Mouse (Mus musculus) left cerebral cortex, adult 8-10 months (tissue): ENCODE measurements around the gene St8sia6. TPM values are rescaled to one million over a fixed set of nuclear protein-coding genes. Genes with fewer than 3 reads are reported as not detected.

ENCODE experiments used
- DNase-seq, 2 experiments: peaks; one replicate each; pipeline ENCODE4 v3.0.0; 2022; ENCODE audit warnings: low spot score in 2 of 2
- total RNA-seq, 4 experiments: library from RNA; stranded (reverse); gene quantifications; 2 replicates each; pipeline ENCODE4 v1.2.4; 2022

Gene St8sia6
- total RNA-seq, 4 experiments from 2014 or later: 1.2 to 5.9 (median 3.0) TPM

DNA sequence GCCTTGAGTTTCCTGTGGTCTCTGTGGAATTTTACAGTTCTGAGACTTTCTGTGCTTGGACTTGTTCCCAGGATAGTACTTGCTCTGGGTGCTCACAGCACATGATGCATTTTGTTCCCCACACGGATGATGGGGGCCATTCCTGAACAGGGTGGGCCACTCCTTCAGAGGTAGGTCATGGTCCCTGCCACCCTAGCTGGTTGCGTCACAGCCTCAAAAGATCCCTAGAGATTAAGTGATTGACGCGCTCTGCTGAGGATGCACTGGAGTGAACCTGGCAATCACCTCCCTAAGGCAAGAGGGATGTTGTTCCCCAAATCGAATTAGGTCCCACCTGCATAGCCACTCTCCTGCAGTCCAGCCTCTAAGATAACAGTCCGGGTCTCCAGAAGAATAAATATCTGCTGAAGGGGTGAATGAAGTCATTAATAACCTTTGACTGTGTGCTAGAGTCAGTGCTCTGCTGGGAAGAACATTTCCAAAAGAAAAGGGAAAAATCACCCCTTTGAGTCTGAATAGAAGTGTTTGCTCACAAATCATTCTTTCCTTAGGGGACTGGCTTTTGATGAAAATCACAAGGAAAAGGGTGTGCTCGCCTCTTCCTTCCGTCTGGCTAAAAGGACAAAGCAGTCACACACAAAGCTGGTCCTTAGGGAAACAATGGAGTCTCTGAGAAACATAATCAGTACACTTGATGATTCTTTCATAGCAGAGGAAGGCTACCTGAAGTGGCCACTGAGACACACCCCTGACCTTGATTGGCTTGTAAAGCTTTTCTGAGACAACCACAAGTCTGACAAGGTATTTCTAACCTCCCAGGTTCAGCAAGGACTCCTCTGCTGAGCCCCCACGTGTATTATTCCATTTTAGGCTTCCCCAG, 26.1 kb downstream of the St8sia6 start:
- no peak for DNase-seq

- no peak for DNase-seq
These were observed 33.5 kb downstream of the St8sia6 start for GRCm38 (mm10) chr2:13760366-13760765.

DNA sequence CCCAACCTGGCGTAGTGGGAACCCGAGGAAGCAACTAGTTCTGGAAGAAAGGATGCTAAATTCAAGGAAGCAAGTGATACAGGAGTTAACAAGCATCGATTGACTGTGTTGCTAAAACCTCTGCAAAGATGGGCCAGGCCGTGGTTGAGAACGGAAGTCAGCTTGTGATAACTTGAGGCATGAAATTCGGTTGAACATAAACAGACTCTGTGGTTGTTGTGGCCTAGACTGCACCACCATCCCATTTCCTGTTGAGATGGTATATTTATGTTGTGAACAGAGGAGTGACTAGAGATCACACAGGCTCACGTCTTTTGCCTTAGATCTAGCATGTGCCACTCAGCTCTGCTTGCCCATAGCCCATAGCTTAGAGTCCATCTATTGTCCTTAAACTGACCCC, 36.5 kb downstream of the St8sia6 start:
- DNase-seq: no peak

GRCm38 (mm10) chr2:13755733-13756132, 38.1 kb downstream of the St8sia6 start:
- DNase-seq: no peak

DNA sequence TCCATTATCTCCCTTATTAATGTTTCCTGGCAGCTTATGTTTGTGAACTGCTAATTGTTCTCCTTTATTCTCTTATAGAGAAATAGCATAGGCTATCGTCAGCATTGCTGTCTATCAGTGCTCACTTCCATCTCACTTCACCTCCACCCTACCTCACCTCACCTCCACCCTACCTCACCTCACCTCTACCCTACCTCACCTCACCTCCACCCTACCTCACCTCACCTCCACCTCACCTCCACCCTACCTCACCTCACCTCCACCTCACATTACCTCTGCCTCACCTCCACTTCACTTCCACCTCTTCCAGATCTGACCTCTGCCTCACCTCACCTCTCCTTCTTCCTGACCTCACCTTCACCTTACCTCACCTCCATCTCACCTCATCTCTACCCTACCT, 42.2 kb downstream of the St8sia6 start:
- DNase-seq: no peak

GRCm38 (mm10) chr2:13750777-13751176, 43.1 kb downstream of the St8sia6 start:
- no peak for DNase-seq

DNA sequence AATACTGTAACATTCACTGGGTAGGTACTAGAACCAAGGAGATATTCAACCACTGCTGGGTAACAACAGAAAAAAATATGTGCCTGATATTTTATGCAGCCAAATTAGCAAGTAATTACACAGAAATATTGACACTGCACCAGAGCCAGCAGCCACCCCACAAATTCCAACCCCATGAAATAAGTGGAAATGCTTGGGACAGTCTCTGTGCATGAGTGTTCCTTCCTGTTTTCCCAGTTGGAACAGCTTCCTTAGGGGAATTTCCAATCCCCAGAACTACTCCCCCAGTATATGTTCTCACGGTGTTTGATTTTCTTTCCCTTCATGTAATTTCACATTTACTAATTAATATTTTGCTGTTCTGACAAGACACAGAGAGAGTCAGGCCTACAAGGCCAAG, 43.8 kb downstream of the St8sia6 start:
- no peak for DNase-seq

DNA sequence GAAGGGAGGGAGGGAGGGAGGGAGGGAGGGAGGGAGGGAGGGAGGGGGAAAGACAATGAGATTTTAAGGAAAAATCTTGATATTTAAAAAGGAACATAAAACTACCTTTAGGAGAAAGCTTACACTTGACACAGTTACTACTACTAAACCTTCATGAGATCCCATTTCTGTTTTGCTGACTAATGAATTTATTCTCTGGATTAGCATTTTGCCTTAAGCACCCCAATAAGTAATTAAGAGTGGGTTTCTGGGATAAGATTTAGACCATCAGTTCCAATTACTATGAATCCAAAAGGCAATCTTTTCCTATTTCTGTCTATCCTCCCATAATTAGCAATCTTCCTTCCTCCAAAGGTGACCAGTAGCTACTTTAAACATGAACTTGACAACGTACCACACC, 44.7 kb downstream of the St8sia6 start:
- no peak for DNase-seq

DNA sequence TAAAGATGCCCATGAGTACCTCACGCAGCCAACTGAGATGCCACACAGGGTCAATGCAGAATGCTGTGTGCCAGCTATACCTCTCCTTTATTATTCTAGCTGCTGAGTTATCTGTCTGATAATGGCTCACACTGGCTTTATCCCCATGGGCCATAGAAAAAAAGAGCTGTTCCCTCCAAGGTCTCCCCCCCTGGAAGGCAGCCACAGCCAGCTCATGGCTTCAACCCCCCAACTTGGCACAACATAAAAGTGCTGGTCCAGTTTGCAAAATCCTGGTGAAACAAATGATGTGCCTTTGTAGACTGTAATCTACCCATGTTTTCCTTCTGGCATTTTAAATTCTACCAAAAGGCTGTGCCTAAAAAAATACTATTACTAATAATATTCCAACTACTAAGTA, 46.3 kb downstream of the St8sia6 start:
- no peak for DNase-seq

DNA sequence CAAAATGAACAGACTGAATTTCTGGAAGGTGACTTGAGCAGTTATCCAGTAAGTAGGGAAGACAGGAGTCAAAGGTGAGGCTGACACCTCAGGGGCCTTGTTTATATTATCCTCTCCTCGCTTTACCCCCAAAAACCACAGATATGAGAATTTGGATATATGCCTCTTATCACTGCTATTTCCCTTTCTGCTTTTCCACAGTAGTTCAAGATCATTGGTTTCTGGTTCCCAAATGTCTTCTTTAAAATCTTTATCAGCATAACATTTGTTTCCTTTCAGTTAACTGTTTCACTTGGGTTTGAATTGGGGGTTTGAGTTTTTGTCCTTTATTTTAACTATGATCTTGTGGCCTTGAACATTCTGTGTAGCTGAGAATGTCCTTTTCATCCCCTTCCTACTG, 47.8 kb downstream of the St8sia6 start:
- no peak for DNase-seq

DNA sequence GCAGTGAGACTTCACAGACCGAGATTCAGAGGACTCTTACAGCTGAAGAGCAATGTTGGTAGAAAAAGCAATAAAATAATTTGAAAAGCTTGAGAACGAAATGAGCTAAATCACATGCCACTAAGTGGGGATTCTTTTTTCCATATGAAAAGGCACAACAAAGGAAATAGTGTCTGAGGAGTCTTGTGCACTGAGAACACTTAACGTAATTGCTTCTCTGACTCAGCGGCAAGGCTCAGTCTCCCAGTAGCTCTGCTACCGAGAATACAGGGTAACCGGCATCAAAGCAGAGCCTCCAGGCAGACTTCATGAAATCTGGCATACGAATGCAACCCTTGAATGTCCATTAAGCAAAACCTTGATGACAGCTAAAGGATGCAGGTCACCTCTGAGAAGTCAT, 55.2 kb downstream of the St8sia6 start:
- DNase-seq: no peak

DNA sequence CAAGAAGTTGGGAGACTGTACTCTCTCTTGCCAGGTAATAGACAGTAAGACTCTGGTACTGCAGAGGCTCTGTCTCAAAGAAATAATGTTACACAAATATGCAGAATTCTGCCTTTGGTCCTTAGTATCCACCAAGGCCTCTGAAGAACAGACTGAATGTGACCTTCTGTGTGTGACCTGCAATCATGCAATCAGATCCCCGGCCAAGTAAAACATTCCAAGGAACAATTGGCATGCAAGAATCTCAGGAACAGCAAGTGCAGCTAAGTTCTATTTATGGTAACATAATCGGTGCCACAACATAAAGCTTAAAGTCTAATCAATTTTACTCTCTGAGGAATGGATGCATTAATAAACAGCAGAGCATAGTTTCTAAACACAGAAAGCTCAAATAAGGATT, 66.0 kb downstream of the St8sia6 start:
- no peak for DNase-seq

DNA sequence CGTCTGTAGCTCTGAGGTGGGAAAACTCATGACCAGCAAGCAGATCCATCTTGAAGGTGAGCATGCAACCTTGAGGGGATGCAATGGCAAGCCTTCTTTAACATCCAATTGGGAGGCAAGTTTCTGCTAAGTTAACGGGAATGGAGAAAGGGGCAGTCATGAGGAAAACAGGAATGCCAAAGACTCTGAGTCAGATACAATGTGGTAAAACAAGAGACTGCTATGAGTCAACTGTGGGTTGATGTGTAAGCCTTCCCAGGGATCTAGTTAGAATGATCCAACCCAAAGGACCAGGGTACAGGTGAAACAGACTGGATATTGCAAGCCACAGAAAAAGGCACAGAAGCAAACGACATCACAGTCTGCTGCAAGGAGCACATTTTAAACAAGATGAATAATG, 68.3 kb downstream of the St8sia6 start:
- no peak for DNase-seq

GRCm38 (mm10) chr2:13722241-13722640, 71.6 kb downstream of the St8sia6 start:
- DNase-seq: no peak

DNA sequence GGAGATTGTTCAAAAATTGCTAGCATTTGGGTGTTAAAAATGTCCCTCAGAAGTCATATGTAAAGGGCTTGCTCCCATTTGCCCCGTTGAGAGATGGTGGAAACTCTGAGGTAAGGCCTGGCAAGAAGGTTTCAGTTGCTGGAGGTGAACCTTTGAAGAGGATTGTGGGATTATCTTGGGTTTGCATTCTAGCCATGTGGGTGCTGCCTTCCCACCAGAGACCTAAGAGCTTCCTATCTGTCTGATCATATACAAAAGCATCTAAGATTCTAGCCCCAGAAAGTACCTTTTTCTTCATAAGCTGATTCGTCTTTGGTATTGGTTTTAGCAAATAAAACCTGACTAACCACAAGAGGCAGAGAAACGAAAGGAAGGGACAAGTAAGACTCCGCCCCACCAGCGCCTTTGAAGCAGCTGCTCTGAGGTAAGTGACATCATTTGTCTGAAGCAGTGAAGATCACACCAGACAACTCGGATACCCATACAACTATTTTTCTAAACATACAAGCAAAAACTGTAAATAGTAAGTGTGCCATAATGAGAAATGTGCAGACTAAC, 75.2 kb downstream of the St8sia6 start:
- no peak for DNase-seq

GRCm38 (mm10) chr2:13708785-13709184, 85.1 kb downstream of the St8sia6 start:
- no peak for DNase-seq

GRCm38 (mm10) chr2:13697514-13697913, 96.3 kb downstream of the St8sia6 start:
- DNase-seq: no peak

DNA sequence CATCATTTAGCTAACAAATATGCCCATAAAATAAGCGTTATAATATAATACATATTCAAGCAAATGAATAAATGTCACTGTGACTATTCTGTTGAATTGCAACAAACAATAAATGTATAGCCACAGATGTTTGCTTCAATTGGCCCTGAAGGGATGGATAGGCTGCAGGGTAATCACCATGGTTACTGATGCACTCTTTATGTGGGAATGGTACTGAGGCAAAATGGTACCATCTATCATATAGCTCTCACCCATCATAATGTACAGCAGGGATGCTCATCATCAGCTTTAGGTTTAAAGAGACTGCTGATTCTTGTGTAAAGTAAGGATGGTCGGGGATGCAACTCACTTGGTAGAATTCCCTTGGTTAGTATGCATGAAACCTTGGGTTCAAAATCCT, 99.4 kb downstream of the St8sia6 start:
- DNase-seq: no peak

DNA sequence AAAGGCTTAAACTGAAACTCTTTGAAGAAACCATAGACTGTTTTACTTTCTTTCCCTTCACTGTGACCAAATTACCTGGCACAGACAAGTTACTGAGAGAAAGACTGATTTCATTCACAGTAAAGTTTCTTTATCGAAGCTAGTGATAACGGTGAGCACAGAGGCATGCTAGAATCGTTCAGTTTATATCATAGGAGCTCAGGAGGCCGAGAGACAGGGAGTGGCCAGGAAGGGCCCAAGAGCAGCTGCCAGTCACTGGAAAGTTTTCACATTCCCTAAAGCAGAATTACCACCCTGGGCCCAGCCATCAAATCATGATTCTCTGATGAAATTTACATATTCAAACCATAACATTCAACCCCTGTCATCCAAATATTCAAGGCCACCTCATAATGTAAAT, 109.5 kb downstream of the St8sia6 start:
- DNase-seq: no peak

GRCm38 (mm10) chr2:13683205-13683570, 110.7 kb downstream of the St8sia6 start:
- DNase-seq: no peak

- no peak for DNase-seq
These were observed 111.2 kb downstream of the St8sia6 start for GRCm38 (mm10) chr2:13682488-13683204.

DNA sequence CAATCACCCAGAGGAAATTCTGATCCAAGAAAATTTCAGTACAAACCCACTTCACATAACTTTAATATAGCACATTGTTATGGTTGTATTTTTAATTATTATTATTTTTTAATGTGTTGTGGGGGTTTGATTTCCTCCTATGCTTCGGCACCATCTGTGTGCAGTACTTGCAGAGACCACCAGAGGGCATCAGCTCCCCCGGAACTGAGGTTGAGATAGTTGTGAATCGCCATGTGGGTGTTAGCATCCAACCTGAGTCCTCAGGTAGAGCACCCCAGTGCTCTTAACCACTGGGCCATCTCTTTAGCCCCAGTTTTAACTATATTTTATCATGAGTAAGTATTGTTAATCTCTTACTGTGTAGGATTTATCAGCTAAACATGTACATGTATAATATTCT, 120.9 kb downstream of the St8sia6 start:
- no peak for DNase-seq

DNA sequence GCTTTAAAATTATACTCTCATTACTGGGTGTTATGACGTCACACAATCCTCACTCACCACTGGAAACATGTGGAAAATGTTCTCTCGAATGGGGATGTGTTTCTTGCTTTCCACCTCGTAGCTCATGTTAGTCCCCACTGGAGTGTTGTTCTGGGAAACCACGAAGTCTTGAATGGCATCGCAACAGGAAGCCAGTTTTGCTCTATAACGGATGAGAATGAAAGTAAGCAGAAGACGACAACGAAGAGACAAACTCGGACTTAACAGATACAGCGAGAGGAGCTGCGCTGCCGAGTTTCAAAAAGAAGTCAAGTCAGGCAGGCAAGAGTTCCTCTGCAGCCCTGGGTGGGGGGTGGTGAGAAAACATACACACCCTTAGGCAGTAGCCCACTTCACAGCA, 121.4 kb downstream of the St8sia6 start:
- DNase-seq: no peak
